Mouse (Mus musculus) lung, postnatal 0 days (tissue): ENCODE data around the gene Nr2f1.

Source experiments
- CTCF ChIP-seq: IDR thresholded peaks from 2 replicates; pipeline ENCODE4 v1.5.1; 2016; ENCODE audit warnings: antibody characterized with exemption, mild to moderate bottlenecking
- EP300 ChIP-seq: IDR thresholded peaks from 2 replicates; pipeline ENCODE4 v1.6.1; 2016; ENCODE audit warnings: antibody characterized with exemption, mild to moderate bottlenecking, control low read depth

DNA sequence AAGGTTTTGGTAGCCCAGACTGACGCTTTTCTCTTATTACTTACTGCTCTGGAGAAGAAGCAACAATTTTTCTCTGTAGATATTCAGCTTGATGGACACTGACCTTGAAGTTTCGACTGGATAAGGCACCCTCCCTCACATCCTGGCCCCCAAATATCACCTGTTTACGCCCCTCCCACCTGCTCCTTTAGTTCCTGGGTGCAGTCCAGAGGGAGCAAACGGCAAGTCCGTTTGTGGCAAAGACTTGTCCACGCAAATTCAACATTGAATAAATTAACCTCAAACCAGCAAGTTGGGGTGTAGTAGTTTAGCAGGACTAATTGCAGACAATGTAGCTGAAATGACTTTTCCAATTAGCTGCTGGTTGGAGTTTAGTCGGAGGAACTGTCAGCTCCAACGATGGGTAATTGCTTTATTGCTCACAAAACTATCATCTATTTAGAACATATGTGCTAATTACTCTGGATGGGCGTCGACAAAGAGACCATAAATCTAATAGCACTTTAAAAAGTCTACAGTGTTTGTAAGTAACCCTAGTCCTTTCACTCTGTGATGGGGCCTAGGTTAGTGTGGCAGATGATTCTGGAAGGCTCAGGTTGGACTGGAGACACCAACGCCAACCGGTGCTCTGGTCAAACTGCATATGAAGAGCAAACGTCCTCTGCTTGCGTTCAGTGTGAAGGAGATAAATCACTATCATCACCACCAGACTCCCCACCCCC lies 9.3 kb upstream of the Nr2f1 start:
- TF ChIP-seq CTCF (no peak), EP300 (no peak)
